Mouse (Mus musculus): ENCODE results near the gene Coq8b. TPM values are rescaled to one million over a fixed set of nuclear protein-coding genes. Genes with fewer than 3 reads are reported as not detected.
A peak's percentile ranks its signal among the peaks of the same experiment; 100 is the strongest.

Gene Coq8b
- total and polyA plus RNA-seq, 2 experiments: 11.9 to 35.2 TPM

DNA sequence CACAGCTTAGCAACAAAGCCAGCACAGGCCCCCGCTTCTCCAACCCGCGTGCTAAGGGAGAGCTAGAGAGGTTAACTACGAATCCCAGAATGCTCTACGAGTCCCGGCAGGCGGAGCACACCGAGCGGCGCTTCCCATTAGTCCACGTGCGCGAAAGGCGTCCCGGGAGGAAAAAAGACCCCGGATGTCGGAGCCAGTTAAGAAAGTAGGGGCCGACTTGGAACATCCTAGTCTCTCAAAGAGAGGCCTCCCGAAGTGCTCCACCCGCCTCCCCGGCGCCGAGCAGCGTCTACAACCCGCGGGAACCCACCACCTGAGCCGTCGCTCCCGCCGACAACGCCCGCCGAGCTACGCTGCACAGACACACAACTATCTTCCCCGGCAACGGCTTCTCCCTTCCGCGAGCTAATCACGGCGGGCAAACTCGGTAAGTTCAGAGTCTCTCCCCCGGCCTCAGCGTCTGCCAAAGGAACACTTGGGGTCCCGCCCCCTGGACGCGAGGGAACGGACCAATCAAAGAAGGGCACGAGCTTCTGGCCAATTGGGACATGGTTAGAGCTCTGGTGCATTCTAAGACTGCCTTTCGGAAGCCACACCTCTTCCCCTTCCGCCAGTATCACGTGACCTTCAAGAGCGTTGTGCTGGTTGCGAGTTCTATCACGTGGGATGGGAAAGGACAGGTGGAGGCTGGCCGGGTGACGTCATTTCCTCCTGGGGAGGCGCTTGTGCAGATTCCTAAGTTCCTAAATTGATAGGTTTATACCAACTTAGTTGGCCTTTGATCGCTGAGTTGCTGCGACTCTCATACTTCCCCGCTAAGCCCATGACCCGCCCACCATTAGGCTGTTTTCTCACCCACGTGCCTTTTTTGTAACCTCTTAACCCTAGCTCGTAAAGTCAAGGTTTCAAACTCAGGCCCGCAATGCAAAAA, 36.9 kb upstream of the Coq8b start, which contains the start of the genes BC024978 and Snrpa:
Gene BC024978 (plus strand): TSS at position 101 of the 931 bp plus-strand sequence.
Gene Snrpa (minus strand): TSS at position 591 of the 931 bp plus-strand sequence.
- WGBS: under 1% methylated on average over 64 of the region's 64 CpGs
- H3K36me3 ChIP-seq (ENCODE audit: control insufficient read depth, insufficient read depth, low read length): peaks cover 18% of the 10 kb centered on the region; the same call in 1 of the 2 replicates
- H3K4me1 ChIP-seq (ENCODE audit: control insufficient read depth, insufficient read depth, low read length): peaks cover 5% of the 10 kb centered on the region
- H3K27ac ChIP-seq (replicated peaks; ENCODE audit: insufficient read depth, low read depth, low read length): peak within 1 kb of the TSS; percentile 98
- H3K9ac ChIP-seq (ENCODE audit: low read depth, low read length): peak within 1 kb of the TSS; percentile 95
- no peak for TF ChIP-seq CTCF (IDR thresholded peaks at IDR 0.05; ENCODE audit: low read depth, low read length)
- TF ChIP-seq POLR2A (IDR thresholded peaks at IDR 0.05; ENCODE audit: extremely low read depth, insufficient read depth, low read length): peak; percentile 72
- peak within 1 kb of the TSS; percentile 91 for H3K4me3 ChIP-seq (ENCODE audit: insufficient read depth, low read depth, low read length)
- H3K79me2 ChIP-seq (ENCODE audit: control insufficient read depth, insufficient read depth, low read length): peaks cover 18% of the 10 kb centered on the region; the same call in 1 of the 2 replicates
- no peaks in the 10 kb centered on the region for H3K27me3 ChIP-seq (ENCODE audit: control insufficient read depth, insufficient read depth, low read length)
- DNase-seq (ENCODE audit: extremely low read depth, low read depth, low spot score): peak; percentile 100

DNA sequence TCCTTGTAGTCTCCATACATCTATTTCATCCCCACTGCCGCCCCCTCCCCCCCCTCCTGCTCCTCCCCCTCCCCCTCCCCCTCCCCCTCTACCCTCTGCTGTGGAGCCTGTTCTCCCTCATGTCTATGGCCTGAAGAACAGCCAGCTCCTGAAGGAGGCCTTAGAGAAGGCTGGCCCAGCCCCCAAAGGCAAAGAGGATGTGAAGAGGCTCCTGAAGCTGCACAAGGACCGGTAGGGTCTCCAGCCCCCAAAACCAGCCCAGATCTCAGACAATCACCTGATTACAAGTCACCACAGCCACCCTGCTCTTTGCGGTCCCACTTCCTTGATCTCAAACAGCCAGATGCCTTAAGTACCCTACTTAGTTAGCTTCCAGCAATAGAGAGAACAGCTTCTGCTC, 35.7 kb upstream of the Coq8b start:
- Histone ChIP-seq H3K27me3 (ENCODE audit: control insufficient read depth, insufficient read depth, low read length) (no peaks in the 10 kb centered on the region), H3K4me1 (ENCODE audit: control insufficient read depth, insufficient read depth, low read length) (peaks cover 5% of the 10 kb centered on the region), H3K36me3 (ENCODE audit: control insufficient read depth, insufficient read depth, low read length) (peaks cover 13% of the 10 kb centered on the region; the same call in 1 of the 2 replicates), H3K9ac (ENCODE audit: low read depth, low read length) (no peak overlapping the region), H3K27ac (replicated peaks; ENCODE audit: insufficient read depth, low read depth, low read length) (no peak overlapping the region; the same call in 1 of the 2 replicates), H3K79me2 (ENCODE audit: control insufficient read depth, insufficient read depth, low read length) (peaks cover 18% of the 10 kb centered on the region; the same call in 1 of the 2 replicates), H3K4me3 (ENCODE audit: insufficient read depth, low read depth, low read length) (no peak overlapping the region)
- DNase-seq (ENCODE audit: extremely low read depth, low read depth, low spot score): no peak
- no peak for TF ChIP-seq CTCF (IDR thresholded peaks at IDR 0.05; ENCODE audit: low read depth, low read length)
- no peak for TF ChIP-seq POLR2A (IDR thresholded peaks at IDR 0.05; ENCODE audit: extremely low read depth, insufficient read depth, low read length)
- whole genome bisulfite sequencing: 74% methylated on average over 3 of the region's 3 CpGs

DNA sequence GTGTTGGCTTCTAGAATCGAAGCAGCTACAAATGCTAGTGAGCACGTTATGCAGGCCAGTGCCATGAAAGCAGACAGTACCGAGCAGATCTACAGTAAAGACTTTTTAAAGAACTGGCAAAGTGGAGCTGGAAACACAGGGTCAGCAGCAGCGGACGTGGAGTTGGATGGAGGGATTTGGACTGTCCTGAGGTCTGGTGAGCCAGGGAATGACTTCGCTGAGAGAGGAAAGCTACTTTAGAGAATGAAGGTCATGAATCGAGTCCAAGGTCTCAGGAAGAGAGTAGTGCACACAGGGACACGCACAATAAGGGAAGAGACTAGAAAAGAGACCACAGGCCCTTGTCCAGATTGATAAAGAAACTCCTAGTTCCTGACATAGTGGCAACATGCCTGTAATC, 35.2 kb upstream of the Coq8b start:
- TF ChIP-seq POLR2A (IDR thresholded peaks at IDR 0.05; ENCODE audit: extremely low read depth, insufficient read depth, low read length): no peak
- TF ChIP-seq CTCF (IDR thresholded peaks at IDR 0.05; ENCODE audit: low read depth, low read length): no peak
- H3K4me1 ChIP-seq (ENCODE audit: control insufficient read depth, insufficient read depth, low read length): peaks cover 5% of the 10 kb centered on the region
- H3K27ac ChIP-seq (replicated peaks; ENCODE audit: insufficient read depth, low read depth, low read length): no peak overlapping the region; the same call in 1 of the 2 replicates
- peaks cover 12% of the 10 kb centered on the region for H3K36me3 ChIP-seq (ENCODE audit: control insufficient read depth, insufficient read depth, low read length)
- DNase-seq (ENCODE audit: extremely low read depth, low read depth, low spot score): no peak
- H3K4me3 ChIP-seq (ENCODE audit: insufficient read depth, low read depth, low read length): no peak overlapping the region
- H3K9ac ChIP-seq (ENCODE audit: low read depth, low read length): no peak overlapping the region
- no peaks in the 10 kb centered on the region for H3K27me3 ChIP-seq (ENCODE audit: control insufficient read depth, insufficient read depth, low read length)
- H3K79me2 ChIP-seq (ENCODE audit: control insufficient read depth, insufficient read depth, low read length): peaks cover 16% of the 10 kb centered on the region; the same call in 1 of the 2 replicates
- 84% methylated on average over 8 of the region's 8 CpGs for WGBS

DNA sequence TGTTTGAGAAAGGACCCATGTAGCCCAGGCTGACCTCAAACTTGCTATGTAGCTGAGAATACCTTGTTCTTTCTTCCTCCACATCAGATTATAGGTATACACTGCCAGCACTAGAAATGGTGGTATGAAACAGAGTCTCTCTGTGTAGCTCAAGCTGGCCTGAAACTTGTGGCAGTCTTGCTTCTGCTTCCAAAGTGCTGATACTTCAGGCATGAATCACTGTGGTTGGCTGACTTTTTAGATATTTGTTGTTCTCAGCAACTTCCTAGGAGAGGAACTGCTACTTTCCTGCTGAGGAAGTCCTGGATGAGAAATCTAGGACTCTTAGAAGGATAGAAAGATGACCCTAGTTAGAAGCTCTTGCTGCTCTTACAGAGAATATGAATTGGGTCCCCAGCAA, 34.5 kb upstream of the Coq8b start:
- Histone ChIP-seq H3K36me3 (ENCODE audit: control insufficient read depth, insufficient read depth, low read length) (peaks cover 13% of the 10 kb centered on the region), H3K27ac (replicated peaks; ENCODE audit: insufficient read depth, low read depth, low read length) (no peak overlapping the region), H3K9ac (ENCODE audit: low read depth, low read length) (no peak overlapping the region), H3K79me2 (ENCODE audit: control insufficient read depth, insufficient read depth, low read length) (peaks cover 13% of the 10 kb centered on the region; the same call in 1 of the 2 replicates), H3K4me1 (ENCODE audit: control insufficient read depth, insufficient read depth, low read length) (peaks cover 5% of the 10 kb centered on the region), H3K27me3 (ENCODE audit: control insufficient read depth, insufficient read depth, low read length) (no peaks in the 10 kb centered on the region), H3K4me3 (ENCODE audit: insufficient read depth, low read depth, low read length) (no peak overlapping the region)
- DNase-seq (ENCODE audit: extremely low read depth, low read depth, low spot score): peak; percentile 41
- no peak for TF ChIP-seq POLR2A (IDR thresholded peaks at IDR 0.05; ENCODE audit: extremely low read depth, insufficient read depth, low read length)
- TF ChIP-seq CTCF (IDR thresholded peaks at IDR 0.05; ENCODE audit: low read depth, low read length): no peak

DNA sequence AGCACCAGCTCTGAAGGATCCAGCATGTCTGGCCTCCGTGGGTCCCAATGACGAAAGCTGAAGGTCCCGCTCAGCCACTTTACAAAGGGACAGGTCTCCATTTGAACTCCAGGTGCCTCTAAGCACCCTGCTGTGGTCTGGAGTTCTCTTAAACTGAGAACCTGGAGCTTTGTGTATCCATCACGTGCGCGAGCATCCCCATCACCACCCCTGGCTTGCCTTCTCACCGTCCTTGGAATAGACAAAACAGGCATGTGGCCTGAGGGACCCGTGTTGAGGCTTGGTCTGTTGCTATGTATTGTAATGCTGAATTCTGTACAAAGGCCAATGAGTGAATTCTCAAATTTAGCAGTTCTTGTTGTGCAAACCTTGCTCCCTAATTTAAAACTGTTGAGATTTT, 34.0 kb upstream of the Coq8b start:
- Histone ChIP-seq H3K27ac (replicated peaks; ENCODE audit: insufficient read depth, low read depth, low read length) (no peak overlapping the region), H3K36me3 (ENCODE audit: control insufficient read depth, insufficient read depth, low read length) (peaks cover 13% of the 10 kb centered on the region), H3K79me2 (ENCODE audit: control insufficient read depth, insufficient read depth, low read length) (peaks cover 9% of the 10 kb centered on the region; the same call in 1 of the 2 replicates), H3K27me3 (ENCODE audit: control insufficient read depth, insufficient read depth, low read length) (no peaks in the 10 kb centered on the region), H3K4me3 (ENCODE audit: insufficient read depth, low read depth, low read length) (no peak overlapping the region), H3K4me1 (ENCODE audit: control insufficient read depth, insufficient read depth, low read length) (peaks cover 5% of the 10 kb centered on the region), H3K9ac (ENCODE audit: low read depth, low read length) (no peak overlapping the region)
- TF ChIP-seq POLR2A (IDR thresholded peaks at IDR 0.05; ENCODE audit: extremely low read depth, insufficient read depth, low read length): no peak
- TF ChIP-seq CTCF (IDR thresholded peaks at IDR 0.05; ENCODE audit: low read depth, low read length): no peak
- no peak for DNase-seq (ENCODE audit: extremely low read depth, low read depth, low spot score)
- 92% methylated on average over 8 of the region's 8 CpGs for WGBS

All from liver, adult 2 months (tissue).